Mouse (Mus musculus): Measurements from ENCODE around the gene Kif13a.

Gene Kif13a

GRCm38 (mm10) chr13:46880736-46881135 lies 48.9 kb downstream of the Kif13a start:
- no peak for DNase-seq

DNA sequence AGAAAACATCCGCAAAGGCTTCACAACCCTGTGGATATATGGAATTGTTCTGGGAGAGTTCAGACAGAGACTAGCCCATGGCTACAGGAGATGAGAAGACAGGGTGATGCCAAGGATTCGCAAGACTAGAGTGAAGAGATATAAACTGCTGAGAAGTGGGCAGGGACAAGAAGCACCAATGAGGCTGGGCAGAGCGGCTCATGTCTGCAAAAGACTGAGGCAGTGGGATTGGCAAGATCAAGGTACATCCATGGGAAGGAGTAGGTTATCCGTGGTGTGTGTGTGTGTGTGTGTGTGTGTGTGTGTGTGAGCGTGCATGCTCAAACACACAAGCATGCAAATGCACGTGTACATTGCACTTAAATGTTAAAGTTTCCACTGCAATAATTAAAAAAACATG lies 49.4 kb downstream of the Kif13a start:
- no peak for DNase-seq

DNA sequence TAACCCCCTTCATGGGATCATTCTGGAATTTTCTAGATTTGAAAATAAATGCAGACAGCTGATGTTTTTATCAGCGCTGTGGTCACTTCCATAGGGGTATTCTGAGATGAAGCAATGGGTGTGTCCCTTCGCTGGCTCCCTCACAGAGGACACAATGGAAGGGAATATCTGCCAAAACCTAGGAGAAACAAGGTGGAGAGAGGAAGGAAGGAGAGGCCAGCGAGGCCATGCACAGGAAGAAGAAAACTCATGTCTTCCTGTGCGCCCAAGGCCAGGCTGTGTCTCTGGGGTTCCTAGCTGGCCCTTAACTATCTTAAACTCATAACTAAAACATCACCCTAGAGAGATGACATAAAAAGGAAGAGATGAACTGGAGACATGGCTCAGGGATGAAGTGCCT lies 52.6 kb downstream of the Kif13a start:
- DNase-seq: no peak

- no peak for DNase-seq
These were observed 54.3 kb downstream of the Kif13a start for GRCm38 (mm10) chr13:46875377-46875776.

DNA sequence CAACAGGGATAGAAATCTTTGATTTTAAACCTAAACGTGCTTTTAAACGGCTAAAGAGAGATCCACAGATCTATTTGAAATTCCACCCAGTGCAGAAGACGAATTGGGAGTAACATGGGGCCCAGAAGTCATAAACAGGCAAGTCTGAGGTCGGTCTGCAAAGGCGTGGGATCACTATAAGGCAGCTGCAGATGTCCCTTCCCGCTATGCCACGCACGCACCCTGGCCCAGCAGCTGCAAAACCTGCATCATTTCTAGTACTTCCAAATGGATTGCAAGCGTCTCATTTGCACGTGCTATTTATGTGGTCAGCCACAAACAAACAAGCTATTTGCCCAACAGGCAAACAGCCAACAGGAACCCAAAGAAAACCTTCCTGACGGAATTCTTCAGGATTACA lies 56.9 kb downstream of the Kif13a start:
- no peak for DNase-seq

GRCm38 (mm10) chr13:46872194-46872593 lies 57.5 kb downstream of the Kif13a start:
- no peak for DNase-seq

DNA sequence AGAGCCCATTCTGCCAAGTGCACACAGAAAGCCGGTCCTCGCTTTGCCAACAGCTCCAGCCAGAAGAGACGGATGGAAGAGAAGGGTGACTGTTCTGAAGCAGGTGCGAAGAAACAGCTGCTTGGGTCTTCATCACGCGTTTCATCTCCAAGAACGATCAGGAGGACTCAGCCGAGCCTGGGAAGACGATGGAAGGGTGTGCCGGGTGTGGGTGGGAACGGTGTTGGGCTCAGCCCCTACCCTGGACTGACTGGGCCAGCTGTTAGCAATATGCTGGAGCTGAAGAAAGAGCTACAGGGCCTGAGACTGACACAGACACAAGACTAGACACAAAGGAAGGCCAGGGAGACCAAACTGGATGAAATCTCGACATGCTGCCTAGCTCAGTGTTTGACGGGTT lies 60.2 kb downstream of the Kif13a start:
- no peak for DNase-seq

GRCm38 (mm10) chr13:46863169-46863748 lies 66.4 kb downstream of the Kif13a start:
- no peak for DNase-seq

DNA sequence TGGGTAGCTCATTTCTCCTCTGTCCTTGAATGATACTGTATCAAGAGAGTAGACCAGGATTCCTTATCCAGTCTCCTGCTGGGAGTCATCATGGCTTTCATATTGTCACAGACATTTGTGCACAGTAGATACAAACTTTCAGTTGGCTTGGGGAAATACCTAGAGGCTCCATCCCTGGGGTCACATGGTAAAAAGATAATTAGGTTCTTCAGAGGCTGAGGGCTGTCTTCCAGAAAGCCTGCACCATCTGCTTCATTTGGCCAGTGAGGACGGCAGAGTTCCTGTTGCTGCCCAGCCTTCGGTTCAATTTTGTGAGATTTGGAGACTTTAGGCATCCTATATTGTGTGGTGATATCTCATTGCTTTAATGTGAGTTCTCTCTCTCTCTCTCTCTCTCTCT lies 69.8 kb downstream of the Kif13a start:
- DNase-seq: no peak

GRCm38 (mm10) chr13:46859173-46859572 lies 70.5 kb downstream of the Kif13a start:
- no peak for DNase-seq

DNA sequence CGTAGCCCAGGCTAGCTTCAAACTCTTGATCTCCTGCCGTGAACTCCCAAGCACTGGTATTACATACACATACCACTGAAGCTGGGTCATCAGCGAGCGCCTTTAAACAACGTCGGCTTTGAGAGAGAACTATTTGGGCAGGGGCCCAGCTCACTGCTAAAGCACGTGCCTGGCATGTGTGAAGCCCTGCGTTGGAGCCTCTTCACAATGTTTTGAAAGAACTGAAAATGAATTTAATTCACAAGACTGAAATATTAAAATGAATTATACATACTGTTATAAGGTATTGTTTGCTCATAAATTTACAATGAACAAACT lies 70.9 kb downstream of the Kif13a start:
- DNase-seq: no peak

- no peak for DNase-seq
These were observed 71.4 kb downstream of the Kif13a start for GRCm38 (mm10) chr13:46858143-46858834.

GRCm38 (mm10) chr13:46854456-46854855 lies 75.2 kb downstream of the Kif13a start:
- DNase-seq: no peak

DNA sequence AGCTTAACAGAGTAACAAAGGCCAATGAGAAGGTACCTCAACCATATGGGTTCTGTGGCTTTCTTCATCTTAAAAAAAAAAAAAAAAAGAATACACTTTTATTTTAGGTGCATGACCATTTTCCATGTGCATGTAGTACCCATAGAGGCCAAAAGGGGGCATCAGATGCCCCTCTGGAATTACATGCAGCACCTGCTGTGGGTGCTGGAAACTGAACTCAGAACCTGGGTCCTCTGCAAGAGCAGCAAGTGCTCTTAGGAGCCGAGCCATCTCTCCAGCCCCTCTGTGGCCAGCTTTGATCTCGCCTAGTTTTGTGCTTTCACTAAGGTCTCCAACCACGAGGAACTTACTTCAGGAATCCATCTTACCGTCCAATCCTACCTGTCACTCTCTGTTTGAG lies 77.2 kb downstream of the Kif13a start:
- no peak for DNase-seq

- DNase-seq: no peak
These were observed 84.2 kb downstream of the Kif13a start for GRCm38 (mm10) chr13:46845456-46845855.

- no peak for DNase-seq
These were observed 85.0 kb downstream of the Kif13a start for GRCm38 (mm10) chr13:46844561-46845235.

GRCm38 (mm10) chr13:46843646-46844045 lies 86.0 kb downstream of the Kif13a start:
- DNase-seq: no peak

DNA sequence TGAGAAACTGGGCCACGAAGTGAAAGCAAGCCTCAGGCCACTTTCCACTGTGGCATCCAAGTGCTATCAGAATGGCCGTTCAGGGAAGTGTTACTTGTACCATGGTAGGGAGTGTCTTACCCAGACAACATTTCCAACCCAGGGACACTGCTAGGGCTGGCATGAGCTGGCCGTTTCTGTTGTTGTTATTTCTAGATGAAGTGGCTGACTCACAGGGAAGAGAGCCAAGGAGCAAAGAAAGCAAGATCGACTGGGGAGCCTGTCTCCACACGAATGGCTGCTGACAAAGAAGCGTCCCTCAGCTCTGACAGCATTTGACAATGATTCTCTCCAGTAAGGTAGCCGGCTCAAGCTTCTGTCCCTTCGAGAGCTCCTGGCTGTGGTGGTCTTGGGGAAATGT lies 87.5 kb downstream of the Kif13a start:
- DNase-seq: no peak

DNA sequence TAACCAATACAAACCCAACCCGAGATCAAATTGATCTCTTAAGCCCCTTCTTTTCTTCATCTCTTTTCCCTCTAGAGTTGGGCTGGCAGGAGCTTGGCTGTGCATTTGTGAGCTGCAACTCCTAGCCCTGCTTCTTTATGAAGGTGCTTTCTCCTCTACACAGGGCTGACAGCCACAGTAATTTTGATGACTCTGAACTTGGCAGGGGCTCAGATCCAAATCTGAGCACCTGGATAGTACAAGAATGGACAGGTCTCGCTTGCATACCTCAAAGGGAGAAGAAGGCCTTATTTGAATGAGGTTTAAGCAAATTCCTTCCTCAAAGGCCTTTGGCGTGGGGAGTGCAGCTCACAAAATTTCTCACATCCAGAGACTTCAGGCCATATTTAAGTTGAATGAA lies 88.0 kb downstream of the Kif13a start:
- DNase-seq: no peak

GRCm38 (mm10) chr13:46840676-46841075 lies 89.0 kb downstream of the Kif13a start:
- no peak for DNase-seq

- DNase-seq: no peak
These were observed 90.4 kb downstream of the Kif13a start for GRCm38 (mm10) chr13:46839236-46839635.

DNA sequence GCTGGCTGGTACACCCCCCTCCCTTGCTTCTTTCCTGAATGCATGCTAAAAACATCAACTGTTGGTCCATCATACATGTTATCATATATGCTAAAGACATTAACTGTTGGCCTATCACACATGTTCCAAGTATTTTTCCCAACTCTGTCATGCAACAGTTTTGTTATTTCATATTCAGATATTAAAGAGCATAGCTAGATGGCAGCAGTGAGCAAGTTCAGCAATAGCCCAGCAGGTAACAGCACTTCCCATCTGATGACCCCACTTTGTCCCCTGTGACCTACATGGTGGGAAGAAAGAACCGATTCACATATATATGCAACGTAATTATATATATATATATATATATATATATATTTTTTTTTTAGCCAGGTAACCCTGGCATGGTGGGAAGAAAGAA lies 91.1 kb downstream of the Kif13a start:
- DNase-seq: no peak

GRCm38 (mm10) chr13:46835351-46835750 lies 94.3 kb downstream of the Kif13a start:
- peak; percentile 23 for DNase-seq

DNA sequence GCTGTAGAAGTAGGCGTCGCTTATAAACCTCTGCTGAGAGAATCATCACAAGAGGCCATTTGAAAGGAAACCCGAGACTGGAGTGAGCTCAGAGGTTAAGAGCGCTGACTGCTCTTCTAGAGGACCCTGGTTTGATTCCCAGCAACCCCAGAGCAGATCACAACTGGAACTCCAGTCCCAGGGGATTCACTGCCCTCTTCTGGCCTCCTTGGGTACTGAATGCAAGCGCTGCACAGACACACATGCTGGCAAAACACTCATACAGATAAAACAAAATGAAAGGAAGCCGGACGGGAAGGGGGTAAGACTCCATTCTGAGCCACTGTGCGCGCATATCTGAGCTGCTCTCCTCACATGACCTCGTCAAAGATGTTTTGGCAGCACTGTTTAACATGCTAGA lies 94.9 kb downstream of the Kif13a start:
- DNase-seq: no peak

GRCm38 (mm10) chr13:46833586-46833985 lies 96.1 kb downstream of the Kif13a start:
- peak; percentile 20 for DNase-seq
